Mouse (Mus musculus) cerebellum, adult 2 months (tissue): ENCODE measurements around the gene Pla2g7.

Source experiments
- CTCF ChIP-seq: fragments of 200-500 bp; IDR thresholded peaks from 2 replicates; pipeline ENCODE4 v1.5.1; 2011; ENCODE audit warnings: low read depth, mild to moderate bottlenecking, control low read depth, low read length, moderate library complexity, borderline replicate concordance; ENCODE audit not compliant: insufficient read depth
- POLR2A ChIP-seq: fragments of 200-500 bp; IDR thresholded peaks from 2 replicates; pipeline ENCODE4 v1.6.1; 2011; ENCODE audit warnings: low read length, control low read depth, borderline replicate concordance; ENCODE audit not compliant: insufficient read depth

DNA sequence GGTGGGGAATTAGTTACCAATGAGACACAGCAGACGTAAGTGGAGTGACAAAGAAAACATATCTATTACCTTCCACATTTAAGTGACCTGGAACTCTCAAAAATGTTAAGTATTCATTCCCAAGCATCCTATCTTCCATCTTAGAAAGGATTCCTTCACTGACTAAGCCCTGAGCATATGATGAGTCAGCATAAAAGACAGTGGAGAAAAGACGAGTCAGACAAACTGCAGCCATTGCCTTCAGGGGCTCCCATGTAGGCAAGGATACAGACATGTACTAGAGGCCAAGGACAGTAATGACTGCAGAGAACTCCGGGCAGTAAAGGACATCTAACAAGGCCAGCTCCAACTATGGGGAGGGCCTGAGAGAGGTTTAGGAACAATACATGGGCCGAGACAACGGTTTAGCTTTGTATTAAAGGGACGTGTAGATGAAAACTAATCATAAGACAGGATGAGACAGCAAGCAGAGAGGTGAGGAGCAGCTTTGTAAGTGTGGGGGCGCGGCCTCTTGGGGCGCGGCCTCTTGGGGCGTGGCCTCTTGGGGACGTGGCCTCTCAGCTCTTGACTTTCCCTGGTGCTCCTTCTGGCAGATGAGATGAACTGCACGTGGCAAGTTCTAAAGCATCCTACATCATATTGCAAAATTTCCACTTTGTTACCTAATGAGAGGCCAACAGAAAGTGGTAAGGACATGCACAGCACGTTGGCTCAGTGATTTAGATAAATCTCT, 83.6 kb downstream of the Pla2g7 start:
- no peak for TF ChIP-seq CTCF
- TF ChIP-seq POLR2A: no peak
